Mouse (Mus musculus) embryo, embryonic 10 days (tissue): ENCODE data around the gene Fgf11.

Experiments
- DNase-seq: peaks from one replicate; pipeline ENCODE4 v3.0.0-alpha.2; 2015; ENCODE audit warnings: low spot score

Gene Fgf11

GRCm38 (mm10) chr11:69801379-69801977 lies at the start of gene Fgf11:
Gene Fgf11, minus strand, starts transcription at chr11:69801857.
- no peak for DNase-seq

GRCm38 (mm10) chr11:69850754-69851153 lies 49.1 kb upstream of the Fgf11 start:
- no peak for DNase-seq

GRCm38 (mm10) chr11:69849884-69850283 lies 48.2 kb upstream of the Fgf11 start:
- DNase-seq, result no peak

- no peak for DNase-seq
These were observed 47.5 kb upstream of the Fgf11 start for GRCm38 (mm10) chr11:69849128-69849527.

- DNase-seq, result no peak
These were observed 46.4 kb upstream of the Fgf11 start for GRCm38 (mm10) chr11:69848021-69848420.

- no peak for DNase-seq
These were observed 45.4 kb upstream of the Fgf11 start for GRCm38 (mm10) chr11:69846738-69847688.

- DNase-seq, result peak; percentile 97
These were observed 44.6 kb upstream of the Fgf11 start, which contains the start of gene Plscr3 for GRCm38 (mm10) chr11:69846198-69846680. Gene Plscr3, plus strand, starts transcription at chr11:69846376.

- no peak for DNase-seq
These were observed 37.1 kb upstream of the Fgf11 start for GRCm38 (mm10) chr11:69838714-69839104.

GRCm38 (mm10) chr11:69837952-69838713 lies 36.5 kb upstream of the Fgf11 start, which contains the start of gene Tmem256:
Gene Tmem256, plus strand, starts transcription at chr11:69838514.
- DNase-seq, result peak; percentile 98

- DNase-seq, result no peak
These were observed 35.9 kb upstream of the Fgf11 start, which contains the start of gene Nlgn2 for GRCm38 (mm10) chr11:69837604-69837951. Gene Nlgn2, minus strand, starts transcription at chr11:69837784.

GRCm38 (mm10) chr11:69836703-69837576 lies 35.3 kb upstream of the Fgf11 start:
- peak; percentile 65 for DNase-seq

- DNase-seq, result no peak
These were observed 34.3 kb upstream of the Fgf11 start for GRCm38 (mm10) chr11:69835966-69836335.

GRCm38 (mm10) chr11:69835326-69835965 lies 33.8 kb upstream of the Fgf11 start:
- peak; percentile 69 for DNase-seq

- peak; percentile 46 for DNase-seq
These were observed 32.4 kb upstream of the Fgf11 start for GRCm38 (mm10) chr11:69834001-69834549.

GRCm38 (mm10) chr11:69833554-69833953 lies 31.9 kb upstream of the Fgf11 start:
- no peak for DNase-seq

- no peak for DNase-seq
These were observed 27.2 kb upstream of the Fgf11 start for GRCm38 (mm10) chr11:69828832-69829231.

GRCm38 (mm10) chr11:69823456-69823855 lies 21.8 kb upstream of the Fgf11 start:
- no peak for DNase-seq

- DNase-seq, result no peak
These were observed 20.4 kb upstream of the Fgf11 start, which contains the start of gene Spem1 for GRCm38 (mm10) chr11:69822080-69822479. Gene Spem1, minus strand, starts transcription at chr11:69822180.

GRCm38 (mm10) chr11:69818871-69819270 lies 17.2 kb upstream of the Fgf11 start:
- DNase-seq, result no peak

GRCm38 (mm10) chr11:69818365-69818764 lies 16.7 kb upstream of the Fgf11 start, which contains the start of gene Spem2:
Gene Spem2, minus strand, starts transcription at chr11:69818465.
- no peak for DNase-seq
